Mouse (Mus musculus) limb, embryonic 13.5 days (tissue): ENCODE measurements at regions not wholly inside any gene's neighbourhood (a gene's known extent, or its start where the extent isn't known, plus 50 kb on each side); places are given as distances from the start of the nearest gene placed in this dataset.

Experiments
- ATAC-seq: fragments of 200-750 bp; cut with Nextera tagmentation; 2 replicates; pipeline ENCODE4 v1.8.0; 2017; ENCODE audit warnings: low read depth, moderate number of reproducible peaks, moderate TSS enrichment; ENCODE audit not compliant: low FRiP score
- H3K27ac ChIP-seq: fragments of 300-500 bp; sonication (generic); 2 replicates; pipeline ENCODE4 v1.5.1; 2015; ENCODE audit warnings: inconsistent platforms, mild to moderate bottlenecking, moderate library complexity
- H3K27me3 ChIP-seq: fragments of 300-500 bp; sonication (generic); 2 replicates; pipeline ENCODE4 v1.6.1; 2015; ENCODE audit warnings: mild to moderate bottlenecking, inconsistent platforms
- H3K36me3 ChIP-seq: fragments of 300-500 bp; sonication (generic); 2 replicates; pipeline ENCODE4 v1.6.1; 2015; ENCODE audit warnings: inconsistent platforms, mild to moderate bottlenecking, moderate library complexity
- H3K4me1 ChIP-seq: fragments of 300-500 bp; sonication (generic); 2 replicates; pipeline ENCODE4 v1.6.1; 2015; ENCODE audit warnings: inconsistent platforms
- H3K4me2 ChIP-seq: fragments of 300-500 bp; sonication (generic); replicated peaks from 2 replicates; pipeline ENCODE4 v1.6.1; 2015; ENCODE audit warnings: inconsistent platforms, mild to moderate bottlenecking, moderate library complexity
- H3K4me3 ChIP-seq: fragments of 300-500 bp; sonication (generic); 2 replicates; pipeline ENCODE4 v1.5.1; 2015; ENCODE audit warnings: moderate library complexity, mild to moderate bottlenecking, inconsistent platforms
- H3K9ac ChIP-seq: fragments of 300-500 bp; sonication (generic); 2 replicates; pipeline ENCODE4 v1.6.1; 2015; ENCODE audit warnings: mild to moderate bottlenecking, inconsistent platforms
- H3K9me3 ChIP-seq: fragments of 300-500 bp; sonication (generic); 2 replicates; pipeline ENCODE4 v1.6.1; 2016; ENCODE audit warnings: inconsistent platforms
- WGBS: fragments of 180-500 bp; shearing (Covaris S2); methylation state at CpG from one replicate; pipeline ENCODE4 v1.1.7; 2015; 5-methylcytosine and 5-hydroxymethylcytosine counted together

- no peaks in the 10 kb centered on the region for H3K27me3 ChIP-seq
- no peak overlapping the region for H3K27ac ChIP-seq
- H3K4me2 ChIP-seq = no peak overlapping the region
- H3K9me3 ChIP-seq = no peaks in the 10 kb centered on the region; the same call in 1 of the 2 replicates
- H3K4me3 ChIP-seq = no peak overlapping the region
- no peak overlapping the region for H3K9ac ChIP-seq
- WGBS = 22% methylated on average over 6 of the region's 6 CpGs
- ATAC-seq = no peak
- no peaks in the 10 kb centered on the region for H3K4me1 ChIP-seq
- no peaks in the 10 kb centered on the region for H3K36me3 ChIP-seq
Measured at GRCm38 (mm10) chr10:44785386-44785785, 257.1 kb upstream of the Prdm1 start.

- H3K36me3 ChIP-seq = no peaks in the 10 kb centered on the region
- H3K4me3 ChIP-seq = no peak overlapping the region
- no peak overlapping the region for H3K4me2 ChIP-seq
- WGBS = 79% methylated on average over 5 of the region's 5 CpGs
- no peaks in the 10 kb centered on the region for H3K4me1 ChIP-seq
- H3K27ac ChIP-seq = no peak overlapping the region
- no peak for ATAC-seq
- no peaks in the 10 kb centered on the region for H3K27me3 ChIP-seq
- H3K9ac ChIP-seq = no peak overlapping the region
- H3K9me3 ChIP-seq = no peaks in the 10 kb centered on the region; the same call in 1 of the 2 replicates
Measured at GRCm38 (mm10) chr10:44780381-44780958, 252.2 kb upstream of the Prdm1 start.

GRCm38 (mm10) chr10:44779568-44780207 is 251.4 kb upstream of the Prdm1 start:
- Histone ChIP-seq H3K4me2 (no peak overlapping the region), H3K4me1 (no peaks in the 10 kb centered on the region), H3K27me3 (no peaks in the 10 kb centered on the region), H3K9me3 (no peaks in the 10 kb centered on the region; the same call in 1 of the 2 replicates), H3K4me3 (no peak overlapping the region), H3K9ac (no peak overlapping the region), H3K27ac (no peak overlapping the region), H3K36me3 (no peaks in the 10 kb centered on the region)
- no peak for ATAC-seq
- WGBS = 74% methylated on average over 8 of the region's 8 CpGs

GRCm38 (mm10) chr10:44777214-44777613 is 248.9 kb upstream of the Prdm1 start:
- no peak for ATAC-seq
- no peak overlapping the region for H3K27ac ChIP-seq
- WGBS = 88% methylated on average over 2 of the region's 2 CpGs

GRCm38 (mm10) chr10:44776175-44776574 is 247.9 kb upstream of the Prdm1 start:
- Histone ChIP-seq H3K27ac (no peak overlapping the region), H3K9ac (no peak overlapping the region), H3K4me1 (no peaks in the 10 kb centered on the region), H3K4me3 (no peak overlapping the region), H3K4me2 (no peak overlapping the region), H3K9me3 (no peaks in the 10 kb centered on the region), H3K36me3 (no peaks in the 10 kb centered on the region), H3K27me3 (no peaks in the 10 kb centered on the region)
- ATAC-seq = no peak
- WGBS = 75% methylated on average over 2 of the region's 2 CpGs

More at GRCm38 (mm10) chr10:44777214-44777613, 248.9 kb upstream of the Prdm1 start:
- Histone ChIP-seq H3K9me3 (no peaks in the 10 kb centered on the region), H3K4me2 (no peak overlapping the region), H3K27me3 (no peaks in the 10 kb centered on the region), H3K9ac (no peak overlapping the region), H3K36me3 (no peaks in the 10 kb centered on the region), H3K4me3 (no peak overlapping the region), H3K4me1 (no peaks in the 10 kb centered on the region)

- Histone ChIP-seq H3K9me3 (no peaks in the 10 kb centered on the region), H3K27me3 (no peaks in the 10 kb centered on the region), H3K36me3 (no peaks in the 10 kb centered on the region), H3K9ac (no peak overlapping the region), H3K4me2 (no peak overlapping the region), H3K4me3 (no peak overlapping the region), H3K4me1 (no peaks in the 10 kb centered on the region), H3K27ac (no peak overlapping the region)
- ATAC-seq = no peak
- WGBS = 69% methylated on average over 3 of the region's 3 CpGs
Measured at GRCm38 (mm10) chr10:44765527-44765926, 237.2 kb upstream of the Prdm1 start.

- Histone ChIP-seq H3K9ac (no peak overlapping the region), H3K27me3 (no peaks in the 10 kb centered on the region), H3K36me3 (no peaks in the 10 kb centered on the region), H3K4me3 (no peak overlapping the region), H3K27ac (no peak overlapping the region), H3K4me2 (no peak overlapping the region), H3K4me1 (no peaks in the 10 kb centered on the region), H3K9me3 (no peaks in the 10 kb centered on the region)
- no peak for ATAC-seq
- WGBS = 12% methylated on average over 3 of the region's 3 CpGs
Measured at GRCm38 (mm10) chr10:44763102-44763501, 234.8 kb upstream of the Prdm1 start.

- H3K4me1 ChIP-seq = no peaks in the 10 kb centered on the region
- 76% methylated on average over 4 of the region's 4 CpGs for WGBS
- H3K36me3 ChIP-seq = no peaks in the 10 kb centered on the region
- no peaks in the 10 kb centered on the region for H3K9me3 ChIP-seq
- no peak for ATAC-seq
- no peak overlapping the region for H3K4me3 ChIP-seq
- no peak overlapping the region for H3K27ac ChIP-seq
- H3K4me2 ChIP-seq = no peak overlapping the region
- H3K27me3 ChIP-seq = no peaks in the 10 kb centered on the region
- H3K9ac ChIP-seq = no peak overlapping the region
Measured at GRCm38 (mm10) chr10:44762068-44762467, 233.8 kb upstream of the Prdm1 start.

- Histone ChIP-seq H3K27me3 (no peaks in the 10 kb centered on the region), H3K9ac (no peak overlapping the region), H3K4me1 (no peaks in the 10 kb centered on the region), H3K4me2 (no peak overlapping the region), H3K4me3 (no peak overlapping the region), H3K9me3 (no peaks in the 10 kb centered on the region), H3K27ac (no peak overlapping the region), H3K36me3 (no peaks in the 10 kb centered on the region)
- WGBS = 81% methylated on average over 4 of the region's 4 CpGs
- no peak for ATAC-seq
Measured at GRCm38 (mm10) chr10:44761324-44761723, 233.0 kb upstream of the Prdm1 start.

- Histone ChIP-seq H3K4me3 (no peak overlapping the region), H3K4me1 (0 out of 2 replicates have a peak, but pooled peaks cover 10% of the 10 kb centered on the region), H3K27ac (no peak overlapping the region), H3K9ac (no peak overlapping the region), H3K36me3 (no peaks in the 10 kb centered on the region), H3K27me3 (peaks cover 14% of the 10 kb centered on the region), H3K4me2 (no peak overlapping the region), H3K9me3 (no peaks in the 10 kb centered on the region)
- no peak for ATAC-seq
- 77% methylated on average over 6 of the region's 6 CpGs for WGBS
Measured at GRCm38 (mm10) chr10:44755355-44755957, 227.2 kb upstream of the Prdm1 start.

- 0 out of 2 replicates have a peak, but pooled peaks cover 10% of the 10 kb centered on the region for H3K4me1 ChIP-seq
- H3K9ac ChIP-seq = no peak overlapping the region
- peaks cover 14% of the 10 kb centered on the region for H3K27me3 ChIP-seq
- no peak overlapping the region for H3K4me3 ChIP-seq
- no peaks in the 10 kb centered on the region for H3K36me3 ChIP-seq
- WGBS = 76% methylated on average over 4 of the region's 4 CpGs
- H3K4me2 ChIP-seq = no peak overlapping the region
- no peak overlapping the region for H3K27ac ChIP-seq
- no peak for ATAC-seq
- H3K9me3 ChIP-seq = no peaks in the 10 kb centered on the region
Measured at GRCm38 (mm10) chr10:44754930-44755329, 226.6 kb upstream of the Prdm1 start.

GRCm38 (mm10) chr10:44752719-44753390 is 224.6 kb upstream of the Prdm1 start:
- H3K27ac ChIP-seq = no peak overlapping the region
- H3K36me3 ChIP-seq = no peaks in the 10 kb centered on the region
- WGBS = 35% methylated on average over 8 of the region's 8 CpGs
- 0 out of 2 replicates have a peak, but pooled peaks cover 10% of the 10 kb centered on the region for H3K4me1 ChIP-seq
- no peak overlapping the region for H3K4me3 ChIP-seq
- H3K27me3 ChIP-seq = peaks cover 29% of the 10 kb centered on the region
- no peak overlapping the region for H3K4me2 ChIP-seq
- H3K9ac ChIP-seq = no peak overlapping the region
- ATAC-seq = no peak
- H3K9me3 ChIP-seq = no peaks in the 10 kb centered on the region
